Mouse (Mus musculus) heart, postnatal 14 days (tissue): Measurements from ENCODE around the gene Ip6k1. TPM values are rescaled to one million over a fixed set of nuclear protein-coding genes. Genes with fewer than 3 reads are reported as not detected.
"Not testable (repeated sequence)": the region's sequence is repeated elsewhere in the genome, so short reads cannot be mapped to it uniquely, and the experiment has no call there.

Experiments
- DNase-seq, 2 experiments: peaks; one replicate each; pipeline ENCODE4 v3.0.0; 2021 to 2022
- intact Hi-C: fragments of 180-260 bp; cut with DNase I; formaldehyde crosslinking; loops from one replicate; pipeline ENCODE4 v1.15.1; 2025
- total RNA-seq, 2 experiments: library from RNA; stranded (reverse); gene quantifications; 2 replicates each; pipeline ENCODE4 v1.2.3; 2021

Gene Ip6k1
- total RNA-seq, 2 experiments from 2014 or later, result 50.7 to 56.7 TPM

GRCm38 (mm10) chr9:107981684-107982605 is 20.4 kb upstream of the Ip6k1 start:
- peak in 1 of 2 experiments; percentile 47 for DNase-seq
- intact Hi-C loops, result no loop called here

- intact Hi-C loops, result no loop called here
- DNase-seq, result peak; percentile 81 to 85
These were observed 19.5 kb upstream of the Ip6k1 start, which contains the start of gene Gm20661 for GRCm38 (mm10) chr9:107982681-107983346. Gene Gm20661 (plus strand): TSS chr9:107983058.

GRCm38 (mm10) chr9:107983421-107983890 is 18.8 kb upstream of the Ip6k1 start:
- DNase-seq, result peak; percentile 87 to 89
- intact Hi-C loops, result no loop called here

- intact Hi-C loops, result no loop called here
- peak in 1 of 2 experiments; percentile 33 for DNase-seq
These were observed 18.1 kb upstream of the Ip6k1 start for GRCm38 (mm10) chr9:107984052-107984753.

- intact Hi-C loops, result no loop called here
- DNase-seq, result no peak
These were observed 17.6 kb upstream of the Ip6k1 start for GRCm38 (mm10) chr9:107984754-107985055.

GRCm38 (mm10) chr9:107985131-107986119 is 16.9 kb upstream of the Ip6k1 start, which contains the start of gene Inka1:
Gene Inka1 (minus strand): TSS chr9:107985879.
- peak; percentile 94 to 96 for DNase-seq
- intact Hi-C loops, result loop anchor here (1.0 kb wide), 1 partner anchor 22 kb away; no protein-coding TSS in a partner anchor

GRCm38 (mm10) chr9:107986376-107986775 is 15.9 kb upstream of the Ip6k1 start:
- DNase-seq, result peak; percentile 85 to 87
- intact Hi-C loops, result loop anchor here (1.0 kb wide), 1 partner anchor 23 kb away; no protein-coding TSS in a partner anchor

GRCm38 (mm10) chr9:107987950-107988349 is 14.4 kb upstream of the Ip6k1 start:
- intact Hi-C loops, result no loop called here
- no peak for DNase-seq

- intact Hi-C loops, result no loop called here
- no peak for DNase-seq
These were observed 10.1 kb upstream of the Ip6k1 start, which contains the start of gene Cdhr4 for GRCm38 (mm10) chr9:107992197-107992596. Gene Cdhr4 (plus strand): TSS chr9:107992497.

- intact Hi-C loops, result no loop called here
- DNase-seq, result no peak
These were observed 9.3 kb upstream of the Ip6k1 start for GRCm38 (mm10) chr9:107993013-107993412.

GRCm38 (mm10) chr9:107994464-107994863 is 7.8 kb upstream of the Ip6k1 start:
- intact Hi-C loops, result no loop called here
- DNase-seq, result no peak

GRCm38 (mm10) chr9:107995513-107995912 is 6.8 kb upstream of the Ip6k1 start:
- intact Hi-C loops, result no loop called here

GRCm38 (mm10) chr9:107996049-107996448 is 6.3 kb upstream of the Ip6k1 start, which contains the start of gene Gm20662:
Gene Gm20662 (plus strand): TSS chr9:107996349.
- intact Hi-C loops, result no loop called here

More at GRCm38 (mm10) chr9:107995513-107995912, 6.8 kb upstream of the Ip6k1 start:
- DNase-seq, result no peak

GRCm38 (mm10) chr9:108002778-108003530 is 653 bp downstream of the Ip6k1 start:
- intact Hi-C loops, result loop anchor here (5.0 kb wide), 1 partner anchor 49 kb away; the partner anchor contains the start of gene Amigo3
- DNase-seq, result peak in 1 of 2 experiments; percentile 61

More at GRCm38 (mm10) chr9:107996049-107996448, 6.3 kb upstream of the Ip6k1 start, which contains the start of gene Gm20662:
- DNase-seq, result no peak

- intact Hi-C loops, result loop anchor here (5.0 kb wide), 1 partner anchor 49 kb away; the partner anchor contains the start of gene Amigo3
- DNase-seq, result peak in 1 of 2 experiments; percentile 20
These were observed 1.2 kb downstream of the Ip6k1 start for GRCm38 (mm10) chr9:108003531-108003890.

GRCm38 (mm10) chr9:108008041-108008440 is 5.7 kb downstream of the Ip6k1 start:
- DNase-seq, result no peak
- intact Hi-C loops, result no loop called here

GRCm38 (mm10) chr9:108010385-108010784 is 8.1 kb downstream of the Ip6k1 start:
- intact Hi-C loops, result no loop called here

GRCm38 (mm10) chr9:108013577-108013976 is 11.3 kb downstream of the Ip6k1 start:
- intact Hi-C loops, DNase-seq: not testable (repeated sequence)

More at GRCm38 (mm10) chr9:108010385-108010784, 8.1 kb downstream of the Ip6k1 start:
- DNase-seq, result no peak
